Mouse (Mus musculus): ENCODE results near the gene Tsku. TPM values are rescaled to one million over a fixed set of nuclear protein-coding genes. Genes with fewer than 3 reads are reported as not detected.

The Tsku gene
- total and polyA plus RNA-seq, 2 experiments from 2014 or later: 9.4 to 48.8 TPM

DNA sequence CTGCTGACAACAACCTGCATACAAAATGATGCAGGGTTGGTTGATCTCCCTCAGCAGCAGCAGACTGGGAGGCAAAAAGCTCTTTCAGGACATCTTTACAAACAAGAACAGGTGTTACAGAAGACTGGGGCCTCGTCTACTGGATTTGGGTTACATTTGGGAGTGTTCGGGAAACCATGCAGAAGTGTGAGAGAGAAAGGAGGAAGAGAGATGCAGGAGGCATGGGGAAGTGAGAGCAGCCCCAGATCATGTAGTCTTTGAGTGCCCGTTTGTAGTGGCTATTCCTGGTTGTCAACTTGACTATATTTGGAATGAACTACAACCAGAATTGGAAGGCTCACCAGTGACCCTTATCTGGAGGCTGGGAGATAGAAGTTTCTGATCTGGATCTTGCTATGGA, 38.7 kb downstream of the Tsku start:
- TF ChIP-seq CTCF (IDR thresholded peaks at IDR 0.05; ENCODE audit: low read depth): no peak
- no peaks in the 10 kb centered on the region for H3K36me3 ChIP-seq (ENCODE audit: insufficient read depth, low read length)
- H3K27ac ChIP-seq: no peak overlapping the region
- no peaks in the 10 kb centered on the region for H3K27me3 ChIP-seq (ENCODE audit: insufficient read depth, low read length)
- no peaks in the 10 kb centered on the region for H3K9me3 ChIP-seq (ENCODE audit: low read length)
- ATAC-seq (no peak), DNase-seq (ENCODE audit: low spot score) (no peak)
- no peak overlapping the region for H3K9ac ChIP-seq (replicated peaks; ENCODE audit: low read length)
- H3K4me2 ChIP-seq (ENCODE audit: low read depth, low read length): no peak overlapping the region
- H3K4me3 ChIP-seq (ENCODE audit: low read length): no peak overlapping the region
- 88% methylated on average over 3 of the region's 3 CpGs for WGBS
- H3K4me1 ChIP-seq (ENCODE audit: insufficient read depth, low read length): peaks cover 9% of the 10 kb centered on the region

GRCm38 (mm10) chr7:98321083-98321482, 40.0 kb downstream of the Tsku start, which contains the start of gene Acer3:
Gene Acer3 (minus strand): TSS chr7:98321208.
- Histone ChIP-seq H3K4me3 (ENCODE audit: low read length) (no peak within 1 kb of the TSS), H3K4me2 (ENCODE audit: low read depth, low read length) (no peak within 1 kb of the TSS), H3K36me3 (ENCODE audit: insufficient read depth, low read length) (no peaks in the 10 kb centered on the region), H3K9ac (replicated peaks; ENCODE audit: low read length) (no peak within 1 kb of the TSS), H3K9me3 (ENCODE audit: low read length) (no peaks in the 10 kb centered on the region), H3K27ac (no peak within 1 kb of the TSS), H3K27me3 (ENCODE audit: insufficient read depth, low read length) (no peaks in the 10 kb centered on the region), H3K4me1 (ENCODE audit: insufficient read depth, low read length) (peaks cover 9% of the 10 kb centered on the region)
- 98% methylated on average over 2 of the region's 2 CpGs for WGBS
- TF ChIP-seq CTCF (IDR thresholded peaks at IDR 0.05; ENCODE audit: low read depth): no peak
- ATAC-seq (no peak), DNase-seq (ENCODE audit: low spot score) (no peak)

DNA sequence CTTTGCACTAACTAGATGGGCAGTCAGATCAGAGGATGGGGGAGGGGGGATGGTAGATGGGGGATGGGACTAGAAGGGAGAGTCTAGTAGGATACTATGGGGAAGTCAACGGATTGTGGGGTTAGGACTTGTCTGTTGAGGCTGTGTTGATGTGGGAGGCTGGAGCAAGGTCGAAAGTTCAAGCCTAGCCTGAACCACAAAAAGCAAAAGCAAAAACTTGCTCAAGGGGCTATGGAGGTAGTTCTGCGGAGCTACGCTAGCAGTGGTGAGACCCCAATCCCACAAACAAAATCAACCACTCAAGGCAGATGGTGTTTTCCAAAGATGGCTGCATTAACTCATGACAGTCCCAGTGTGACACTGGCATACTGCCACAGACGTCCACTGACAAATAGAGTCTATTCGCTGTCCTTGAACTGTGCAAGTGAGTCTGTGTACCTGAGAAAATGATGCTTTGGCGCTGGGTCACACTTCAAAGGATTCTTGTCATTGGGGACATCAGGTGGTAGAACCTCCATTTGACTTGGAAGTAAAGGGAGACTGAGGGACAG, 41.0 kb downstream of the Tsku start:
- Histone ChIP-seq H3K9ac (replicated peaks; ENCODE audit: low read length) (no peak overlapping the region), H3K9me3 (ENCODE audit: low read length) (no peaks in the 10 kb centered on the region), H3K27ac (no peak overlapping the region), H3K4me1 (ENCODE audit: insufficient read depth, low read length) (peaks cover 9% of the 10 kb centered on the region), H3K4me2 (ENCODE audit: low read depth, low read length) (no peak overlapping the region), H3K27me3 (ENCODE audit: insufficient read depth, low read length) (no peaks in the 10 kb centered on the region), H3K4me3 (ENCODE audit: low read length) (no peak overlapping the region), H3K36me3 (ENCODE audit: insufficient read depth, low read length) (no peaks in the 10 kb centered on the region)
- DNase-seq (ENCODE audit: low spot score): peak; percentile 38
- TF ChIP-seq CTCF (IDR thresholded peaks at IDR 0.05; ENCODE audit: low read depth): no peak
- WGBS: 71% methylated on average over 7 of the region's 7 CpGs
- no peak for ATAC-seq

- ATAC-seq: no peak
- H3K27me3 ChIP-seq (ENCODE audit: insufficient read depth, low read length): no peaks in the 10 kb centered on the region
These were observed 44.6 kb downstream of the Tsku start for GRCm38 (mm10) chr7:98316568-98316967.

GRCm38 (mm10) chr7:98315087-98315486, 46.0 kb downstream of the Tsku start:
- Histone ChIP-seq H3K27ac (no peak overlapping the region), H3K9me3 (ENCODE audit: low read length) (no peaks in the 10 kb centered on the region), H3K4me3 (ENCODE audit: low read length) (no peak overlapping the region), H3K27me3 (ENCODE audit: insufficient read depth, low read length) (no peaks in the 10 kb centered on the region), H3K36me3 (ENCODE audit: insufficient read depth, low read length) (no peaks in the 10 kb centered on the region), H3K4me1 (ENCODE audit: insufficient read depth, low read length) (no peaks in the 10 kb centered on the region), H3K4me2 (ENCODE audit: low read depth, low read length) (no peak overlapping the region), H3K9ac (replicated peaks; ENCODE audit: low read length) (no peak overlapping the region)
- 83% methylated on average over 2 of the region's 2 CpGs for WGBS
- TF ChIP-seq CTCF (IDR thresholded peaks at IDR 0.05; ENCODE audit: low read depth): peak; percentile 49
- ATAC-seq (no peak), DNase-seq (ENCODE audit: low spot score) (no peak)

More at GRCm38 (mm10) chr7:98316568-98316967, 44.6 kb downstream of the Tsku start:
- TF ChIP-seq CTCF (IDR thresholded peaks at IDR 0.05; ENCODE audit: low read depth): no peak
- H3K4me2 ChIP-seq (ENCODE audit: low read depth, low read length): no peak overlapping the region
- no peak overlapping the region for H3K27ac ChIP-seq
- H3K36me3 ChIP-seq (ENCODE audit: insufficient read depth, low read length): no peaks in the 10 kb centered on the region
- DNase-seq (ENCODE audit: low spot score): no peak
- no peak overlapping the region for H3K4me3 ChIP-seq (ENCODE audit: low read length)
- H3K9ac ChIP-seq (replicated peaks; ENCODE audit: low read length): no peak overlapping the region
- 29% methylated on average over 2 of the region's 2 CpGs for WGBS
- H3K4me1 ChIP-seq (ENCODE audit: insufficient read depth, low read length): no peaks in the 10 kb centered on the region
- no peaks in the 10 kb centered on the region for H3K9me3 ChIP-seq (ENCODE audit: low read length)

DNA sequence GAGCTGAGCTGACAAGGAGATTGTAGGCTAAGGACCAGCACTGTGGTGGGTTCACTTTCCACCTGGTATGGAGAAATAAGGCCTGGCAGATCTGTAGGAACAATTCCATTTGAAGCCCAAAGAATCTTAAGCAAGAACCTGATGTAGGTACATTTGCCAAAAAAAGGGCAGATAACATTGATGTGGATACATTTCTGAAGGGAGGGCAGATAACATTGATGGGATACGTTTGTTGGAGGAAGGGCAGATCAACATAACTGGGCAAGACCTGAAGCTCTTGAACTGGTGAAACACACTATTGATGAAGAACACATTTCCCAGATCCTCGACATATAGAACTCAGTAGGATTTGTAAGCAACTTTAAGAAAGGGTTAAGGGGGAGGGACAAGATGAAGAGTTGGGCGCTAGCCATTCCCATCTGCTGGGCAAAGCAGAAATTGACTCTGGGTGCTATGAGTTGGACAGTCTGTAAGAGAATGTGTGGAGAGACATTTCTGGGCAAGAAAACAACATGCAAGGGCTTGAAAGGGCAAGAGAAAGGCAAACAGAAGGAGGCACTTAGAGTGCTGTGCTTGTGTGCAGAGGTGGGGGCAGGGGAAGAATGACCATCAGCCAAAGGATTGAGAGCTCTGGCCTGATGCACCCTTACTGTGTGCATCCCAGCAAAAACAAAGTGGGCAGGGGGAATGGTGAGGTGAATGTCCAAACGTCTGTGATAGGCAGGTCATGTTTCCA, 48.8 kb downstream of the Tsku start:
- no peaks in the 10 kb centered on the region for H3K27me3 ChIP-seq (ENCODE audit: insufficient read depth, low read length)
- no peak overlapping the region for H3K27ac ChIP-seq
- H3K4me3 ChIP-seq (ENCODE audit: low read length): no peak overlapping the region
- 71% methylated on average over 4 of the region's 4 CpGs for WGBS
- DNase-seq (ENCODE audit: low spot score): no peak
- H3K36me3 ChIP-seq (ENCODE audit: insufficient read depth, low read length): no peaks in the 10 kb centered on the region
- no peak overlapping the region for H3K4me2 ChIP-seq (ENCODE audit: low read depth, low read length)
- H3K4me1 ChIP-seq (ENCODE audit: insufficient read depth, low read length): 0 out of 2 replicates have a peak, but pooled peaks cover 10% of the 10 kb centered on the region
- no peaks in the 10 kb centered on the region for H3K9me3 ChIP-seq (ENCODE audit: low read length)
- H3K9ac ChIP-seq (replicated peaks; ENCODE audit: low read length): no peak overlapping the region
- no peak for TF ChIP-seq CTCF (IDR thresholded peaks at IDR 0.05; ENCODE audit: low read depth)
- no peak for ATAC-seq

DNA sequence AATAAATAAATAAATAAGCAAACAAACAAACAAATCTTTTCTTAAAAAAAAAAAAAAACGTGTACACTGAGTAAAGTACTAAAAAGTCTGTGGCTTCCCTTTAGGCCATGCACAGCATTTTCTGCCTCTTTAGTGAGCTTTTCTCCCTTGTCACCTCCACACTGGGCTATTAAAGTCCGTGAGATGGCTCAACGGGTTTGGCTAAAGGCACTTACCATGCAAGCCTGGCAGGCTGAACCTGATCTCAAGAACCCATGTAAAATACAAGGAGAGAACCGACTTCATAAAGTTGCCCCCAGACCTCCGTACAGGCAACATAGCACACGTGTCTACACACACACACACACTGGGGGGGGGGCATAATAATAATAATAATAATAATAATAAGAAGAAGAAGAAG, 50.9 kb downstream of the Tsku start:
- WGBS: 60% methylated on average over 6 of the region's 6 CpGs
- ATAC-seq (no peak), DNase-seq (ENCODE audit: low spot score) (no peak)
- Histone ChIP-seq H3K9me3 (ENCODE audit: low read length) (no peaks in the 10 kb centered on the region), H3K9ac (replicated peaks; ENCODE audit: low read length) (no peak overlapping the region), H3K4me3 (ENCODE audit: low read length) (no peak overlapping the region), H3K27me3 (ENCODE audit: insufficient read depth, low read length) (no peaks in the 10 kb centered on the region), H3K36me3 (ENCODE audit: insufficient read depth, low read length) (no peaks in the 10 kb centered on the region), H3K4me1 (ENCODE audit: insufficient read depth, low read length) (0 out of 2 replicates have a peak, but pooled peaks cover 11% of the 10 kb centered on the region), H3K27ac (no peak overlapping the region), H3K4me2 (ENCODE audit: low read depth, low read length) (no peak overlapping the region)
- no peak for TF ChIP-seq CTCF (IDR thresholded peaks at IDR 0.05; ENCODE audit: low read depth)
